In the genomic region with DNA sequence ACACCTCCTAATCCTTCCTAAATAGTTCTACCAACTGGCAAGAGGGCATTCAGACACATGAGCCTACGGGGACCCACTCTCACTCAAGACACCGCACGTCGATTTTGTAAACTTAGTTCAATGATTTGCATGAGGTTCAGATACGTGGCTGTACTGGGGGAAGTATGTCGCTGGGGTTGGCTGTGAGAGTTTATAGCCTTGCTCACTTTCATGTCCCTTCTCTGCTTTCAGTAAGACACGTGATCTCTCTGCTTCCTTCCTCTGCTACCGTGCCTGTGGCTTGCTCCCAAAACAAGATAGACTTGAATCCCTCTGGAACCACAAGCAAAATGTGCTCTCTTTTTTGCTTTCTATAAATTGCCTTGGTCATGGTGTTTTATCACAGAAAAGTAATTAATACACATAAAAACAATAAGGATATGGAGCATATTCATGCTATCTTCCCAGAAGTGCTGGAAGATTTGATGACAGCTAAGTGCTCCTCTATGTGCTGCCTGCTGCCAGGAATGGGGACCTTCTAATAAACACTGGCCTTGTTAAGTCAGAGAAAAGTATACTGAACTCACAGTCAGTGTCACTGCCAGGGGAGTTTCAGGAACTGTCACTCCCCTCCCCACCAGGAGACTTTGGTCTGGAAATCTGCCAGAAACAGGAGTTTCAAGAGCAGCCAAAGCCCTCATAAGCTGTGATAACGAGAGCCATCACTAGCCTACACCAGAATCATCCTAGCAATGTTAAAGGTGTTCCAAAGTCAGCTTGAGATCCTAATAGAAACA, we compare ENCODE assay signal across 28 mouse cellular contexts. TPM values are rescaled to one million over a fixed set of nuclear protein-coding genes. Genes with fewer than 3 reads are reported as not detected.
DNase-seq lines count a peak whose midpoint lies in the region; ATAC-seq and TF ChIP-seq lines count a peak whose summit lies in the region.
"Had no signal": no experiment of that assay in that cellular context is flagged by ENCODE, and none has a peak within 500 bp of the region (broad histone marks: within the 10 kb centered on the region; RNA-seq: fewer than 3 reads in every experiment).

No protein-coding gene starts in this region.

- no peaks in the 10 kb centered on the region for H3K79me2 ChIP-seq in heart, adult 2 months (replicated peaks; ENCODE audit: control insufficient read depth, insufficient read depth, low read length)

- TF ChIP-seq POLR2A in heart, adult 2 months (IDR thresholded peaks at IDR 0.05; ENCODE audit: insufficient read depth, low read depth, low read length): no peak
- TF ChIP-seq POLR2A in lung, adult 2 months (IDR thresholded peaks at IDR 0.05; ENCODE audit: borderline replicate concordance, extremely low read depth, low read depth, low read length): no peak

- H3K36me3 ChIP-seq in heart, adult 2 months (ENCODE audit: control insufficient read depth, insufficient read depth, low read length): no peaks in the 10 kb centered on the region
- no peaks in the 10 kb centered on the region for H3K36me3 ChIP-seq in heart, postnatal 0 days (replicated peaks; ENCODE audit: control insufficient read depth, insufficient read depth, low read length)
- H3K36me3 ChIP-seq in embryonic facial prominence, embryonic 10.5 days (replicated peaks): no peaks in the 10 kb centered on the region
- H3K36me3 ChIP-seq: hindbrain, embryonic 12.5 days; liver, embryonic 12.5 days; midbrain, embryonic 13.5 days; neural tube, embryonic 13.5 days had no signal

- H3K27me3 ChIP-seq in heart, adult 2 months (ENCODE audit: control insufficient read depth, insufficient read depth, low read length): no peaks in the 10 kb centered on the region
- no peaks in the 10 kb centered on the region for H3K27me3 ChIP-seq in heart, postnatal 0 days (ENCODE audit: control insufficient read depth, insufficient read depth, low read length)
- no peaks in the 10 kb centered on the region for H3K27me3 ChIP-seq in embryonic facial prominence, embryonic 10.5 days (replicated peaks; ENCODE audit: low read depth, poor library complexity, severe bottlenecking)
- H3K27me3 ChIP-seq: hindbrain, embryonic 12.5 days; liver, embryonic 12.5 days; midbrain, embryonic 13.5 days; neural tube, embryonic 13.5 days had no signal

- H3K9ac ChIP-seq in heart, adult 2 months (ENCODE audit: low read depth, low read length): no peak overlapping the region
- no peak overlapping the region for H3K9ac ChIP-seq in heart, postnatal 0 days (replicated peaks; ENCODE audit: low read depth, low read length)
- H3K9ac ChIP-seq: hindbrain, embryonic 12.5 days; liver, embryonic 12.5 days; liver, postnatal 0 days; midbrain, embryonic 13.5 days; neural tube, embryonic 13.5 days had no signal

- no peak for TF ChIP-seq EP300 in heart, adult 2 months (IDR thresholded peaks at IDR 0.05; ENCODE audit: insufficient read depth, low read depth, low read length)
- no peak for TF ChIP-seq EP300 in heart, postnatal 0 days (IDR thresholded peaks at IDR 0.05; ENCODE audit: low read depth)

- H3K27ac ChIP-seq in heart, adult 2 months: no peak overlapping the region
- H3K27ac ChIP-seq in heart, postnatal 0 days (ENCODE audit: low read depth): peak overlapping the region; percentile 61
- no peak overlapping the region for H3K27ac ChIP-seq in embryonic facial prominence, embryonic 10.5 days (replicated peaks)
- H3K27ac ChIP-seq: hindbrain, embryonic 12.5 days; hindbrain, postnatal 0 days; kidney, postnatal 0 days; liver, embryonic 12.5 days; midbrain, embryonic 13.5 days; neural tube, embryonic 13.5 days; stomach, postnatal 0 days had no signal

- intact Hi-C loops in heart, adult 2 months (cut with DNase I): no loop called here

- no peak overlapping the region for H3K4me2 ChIP-seq in heart, postnatal 0 days (ENCODE audit: low read depth, low read length)
- H3K4me2 ChIP-seq: hindbrain, embryonic 12.5 days; liver, embryonic 12.5 days; midbrain, embryonic 13.5 days; neural tube, embryonic 13.5 days had no signal

- peak; percentile 82 for ATAC-seq in heart, postnatal 0 days (ENCODE audit: insufficient read depth, low read depth)
- ATAC-seq: forebrain, embryonic 16.5 days; hindbrain, postnatal 0 days; intestine, embryonic 16.5 days; liver, embryonic 12.5 days; liver, postnatal 0 days; midbrain, embryonic 13.5 days had no signal

- H3K4me1 ChIP-seq in heart, adult 2 months (ENCODE audit: control insufficient read depth, insufficient read depth, low read length): no peaks in the 10 kb centered on the region
- no peaks in the 10 kb centered on the region; the same call in 1 of the 2 replicates for H3K4me1 ChIP-seq in heart, postnatal 0 days (ENCODE audit: control insufficient read depth, insufficient read depth)
- no peaks in the 10 kb centered on the region for H3K4me1 ChIP-seq in lung, adult 2 months (ENCODE audit: control insufficient read depth, insufficient read depth, low read length)
- H3K4me1 ChIP-seq in embryonic facial prominence, embryonic 10.5 days: no peaks in the 10 kb centered on the region
- H3K4me1 ChIP-seq: hindbrain, embryonic 12.5 days; liver, embryonic 12.5 days; midbrain, embryonic 13.5 days; neural tube, embryonic 13.5 days had no signal

- no peaks in the 10 kb centered on the region for H3K9me3 ChIP-seq in heart, postnatal 0 days (replicated peaks; ENCODE audit: control insufficient read depth, low read length)
- H3K9me3 ChIP-seq in embryonic facial prominence, embryonic 10.5 days: no peaks in the 10 kb centered on the region
- H3K9me3 ChIP-seq: hindbrain, embryonic 12.5 days; liver, embryonic 12.5 days; neural tube, embryonic 13.5 days had no signal

- peak; percentile 81 for DNase-seq in heart, adult 11 months
- no peak for DNase-seq in heart, adult 2 months
- peak; percentile 19 for DNase-seq in heart, postnatal 0 days (ENCODE audit: low spot score)
- no peak for DNase-seq in heart, adult 9 months (ENCODE audit: low spot score in 2 of 2)
- DNase-seq in lung, postnatal 10 days: peak; percentile 21
- DNase-seq in lung, adult 2 months: no peak
- DNase-seq in kidney, postnatal 36 days: no peak
- no peak for DNase-seq in embryonic facial prominence, embryonic 10.5 days (ENCODE audit: low spot score)
- DNase-seq: adrenal gland, postnatal 25 days; cerebellum, adult 11-12 months; cerebellum, adult 9-11 months; kidney, adult 8-10 months; layer of hippocampus, postnatal 36 days; left cerebral cortex, postnatal 4 days; liver, postnatal 0 days; right cerebral cortex, postnatal 4 days; thymus, adult 18-20 months had no signal

- 56% methylated on average over 9 of the region's 9 CpGs for whole genome bisulfite sequencing in heart, adult 2 months
- WGBS in heart, postnatal 0 days: 52% methylated on average over 9 of the region's 9 CpGs
- 51% methylated on average over 9 of the region's 9 CpGs for WGBS in lung, adult 2 months
- 87% methylated on average over 9 of the region's 9 CpGs for WGBS in embryonic facial prominence, embryonic 10.5 days

- no peak overlapping the region for H3K4me3 ChIP-seq in heart, adult 2 months
- no peak overlapping the region for H3K4me3 ChIP-seq in heart, postnatal 0 days (ENCODE audit: low read depth, low read length)
- no peak overlapping the region for H3K4me3 ChIP-seq in lung, adult 2 months (replicated peaks; ENCODE audit: extremely low read depth, low read depth, low read length)
- no peak overlapping the region for H3K4me3 ChIP-seq in embryonic facial prominence, embryonic 10.5 days
- H3K4me3 ChIP-seq: erythroblast, embryonic 14.5 days; hindbrain, embryonic 12.5 days; liver, embryonic 12.5 days; megakaryocyte, embryonic 14.5 days; midbrain, embryonic 13.5 days; neural tube, embryonic 13.5 days had no signal

- TF ChIP-seq CTCF in heart, adult 2 months (IDR thresholded peaks at IDR 0.05): no peak
- no peak for TF ChIP-seq CTCF in heart, postnatal 0 days (IDR thresholded peaks at IDR 0.05; ENCODE audit: low read depth)
- TF ChIP-seq CTCF in lung, adult 2 months (IDR thresholded peaks at IDR 0.05; ENCODE audit: insufficient read depth, low read length): no peak

RNA-seq across cellular contexts. Expression of a gene that starts 36.6 kb away (rescaled TPM):
- total RNA-seq in heart, adult 2 months (2021): 10 to 100 TPM; 14.4 to 16.8 TPM
- polyA plus RNA-seq in heart, adult 2 months (2012; rRNA removed): 7.6 and 11.2 TPM in 2 replicates
- 4.5 and 18.9 TPM in 2 replicates for total RNA-seq in heart, postnatal 0 days (2014; rRNA removed; ENCODE audit: low replicate concordance)
- 28.1 and 29.9 TPM in 2 replicates for polyA plus RNA-seq in heart, postnatal 0 days (2015; fragmentation: Nextera tagmentation; extraction: Ambion mirVana)
- 5.5 and 8.3 TPM in 2 replicates for polyA plus RNA-seq in lung, adult 2 months (2012; rRNA removed)
- 35.0 and 35.1 TPM in 2 replicates for polyA plus RNA-seq in embryonic facial prominence, embryonic 10.5 days (2016; fragmentation: Nextera tagmentation; extraction: Ambion mirVana)

RNA-seq across cellular contexts. Expression of a gene that starts 55.5 kb away (rescaled TPM):
- 100 to 1,000 TPM in 1 of 2 experiments, 10 to 100 TPM in 1; 60.2 to 114 TPM for total RNA-seq in heart, adult 2 months (2021)
- polyA plus RNA-seq in heart, adult 2 months (2012; rRNA removed): 5.9 and 11.5 TPM in 2 replicates
- total RNA-seq in heart, postnatal 0 days (2014; rRNA removed; ENCODE audit: low replicate concordance): 20.9 and 27.7 TPM in 2 replicates
- 200 and 206 TPM in 2 replicates for polyA plus RNA-seq in heart, postnatal 0 days (2015; fragmentation: Nextera tagmentation; extraction: Ambion mirVana)
- polyA plus RNA-seq in lung, adult 2 months (2012; rRNA removed): 5.7 and 8.5 TPM in 2 replicates
- polyA plus RNA-seq in embryonic facial prominence, embryonic 10.5 days (2016; fragmentation: Nextera tagmentation; extraction: Ambion mirVana): 608 and 633 TPM in 2 replicates

Comparison
In these comparisons a context has a peak if more than half of its experiments do, and no peak if none do; other contexts are left out.
1. DNase-seq: peak in heart, adult 11 months (single experiment), heart, postnatal 0 days (single experiment) and lung, postnatal 10 days (single experiment); none in heart, adult 2 months (0 of 2), heart, adult 9 months (0 of 2), lung, adult 2 months (single experiment), kidney, postnatal 36 days (0 of 2) and embryonic facial prominence, embryonic 10.5 days (single experiment).
2. RNA of a gene that starts 55.5 kb away (polyA plus RNA-seq): 608 to 633 TPM in embryonic facial prominence, embryonic 10.5 days and 200 to 206 TPM in heart, postnatal 0 days; 5.7 to 8.5 TPM in lung, adult 2 months and 5.9 to 11.5 TPM in heart, adult 2 months; every median in the first group is over 10 times any median in the second.